ENCODE assay signal across 9 mouse cellular contexts in the genomic region with DNA sequence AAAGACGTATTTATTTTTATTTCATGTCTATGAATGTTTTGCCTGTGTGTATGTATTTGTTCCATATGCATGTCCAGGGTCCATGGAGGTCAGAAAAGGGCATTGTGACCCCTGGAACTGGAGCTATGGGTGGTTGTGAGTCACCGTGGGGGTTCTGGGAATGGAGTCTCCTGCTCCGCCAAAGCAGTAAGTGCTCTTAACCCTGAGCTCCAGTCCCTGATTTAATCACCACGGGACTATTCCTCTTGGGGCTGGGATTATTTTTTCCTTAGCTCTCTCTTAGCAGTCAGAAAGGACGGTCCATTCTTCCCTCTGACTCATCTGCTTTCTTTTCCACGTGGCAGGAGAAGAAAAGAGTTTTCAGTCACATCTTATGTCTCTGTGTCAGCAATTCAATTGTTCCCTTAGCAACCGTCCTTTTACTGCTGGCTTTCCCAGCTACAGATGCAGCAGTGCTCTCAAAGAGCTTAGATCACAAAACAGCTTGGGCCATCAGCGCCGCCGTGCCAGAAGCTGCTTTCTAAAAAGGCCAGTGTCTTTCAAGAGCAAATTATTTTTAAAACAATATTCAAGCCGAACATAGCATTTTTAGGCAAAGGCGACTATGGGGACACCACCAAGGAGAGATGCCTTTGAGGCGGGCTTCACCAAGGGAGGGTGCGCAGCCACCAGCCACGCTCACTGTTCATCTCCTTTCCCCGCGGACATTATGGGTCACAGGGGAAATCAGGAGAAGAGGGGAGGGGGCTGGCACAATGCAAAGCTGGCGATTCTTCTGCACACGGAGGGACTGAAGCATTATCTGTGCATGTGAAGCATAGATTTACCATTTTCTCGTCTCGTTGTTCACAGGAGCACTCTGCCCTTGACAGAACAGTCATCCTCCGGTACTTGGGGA.
DNase-seq lines count a peak whose midpoint lies in the region; ATAC-seq lines count a peak whose summit lies in the region.
"Had no signal": no experiment of that assay in that cellular context is flagged by ENCODE, and none has a peak within 500 bp of the region (broad histone marks: within the 10 kb centered on the region; RNA-seq: fewer than 3 reads in every experiment).

No protein-coding gene starts in this region.

- peaks cover 11% of the 10 kb centered on the region; the same call in 1 of the 2 replicates for H3K9me3 ChIP-seq in heart, embryonic 12.5 days (replicated peaks)

- H3K27me3 ChIP-seq in heart, embryonic 12.5 days (replicated peaks): 0 out of 2 replicates have a peak, but pooled peaks cover 4% of the 10 kb centered on the region
- H3K27me3 ChIP-seq: CH12.LX had no signal

- H3K4me1 ChIP-seq in heart, embryonic 12.5 days (replicated peaks): peaks cover 17% of the 10 kb centered on the region

- intact Hi-C loops in heart, postnatal 25 days (cut with DNase I): no loop called here
- intact Hi-C loops in left cerebral cortex, postnatal 36 days (cut with DNase I): no loop called here

- ATAC-seq in heart, embryonic 12.5 days (ENCODE audit: insufficient number of reproducible peaks, low FRiP score): no peak
- no peak for ATAC-seq in megakaryocyte-erythroid progenitor cell, adult 5-6 weeks (replicated peaks; ENCODE audit: low FRiP score, low TSS enrichment, poor library complexity, severe bottlenecking)
- ATAC-seq in granulocyte monocyte progenitor cell, adult 5-6 weeks (replicated peaks; ENCODE audit: poor library complexity, severe bottlenecking): no peak

- peak overlapping the region; percentile 64 for H3K4me2 ChIP-seq in heart, embryonic 12.5 days

- no peak for DNase-seq in heart, postnatal 25 days (ENCODE audit: low spot score)
- DNase-seq in NIH3T3 (ENCODE audit: low read depth): peak; percentile 29
- peak; percentile 27 to 36 for DNase-seq in frontal cortex, postnatal 14 days (ENCODE audit: low spot score in 2 of 2)
- DNase-seq in left cerebral cortex, postnatal 36 days (ENCODE audit: low spot score in 2 of 2): peak; percentile 47 to 52
- DNase-seq in right cerebral cortex, postnatal 25 days: peak; percentile 48

- H3K36me3 ChIP-seq in heart, embryonic 12.5 days: no peaks in the 10 kb centered on the region

- peak overlapping the region; percentile 30 for H3K27ac ChIP-seq in heart, embryonic 12.5 days (ENCODE audit: poor library complexity, severe bottlenecking)

- peak overlapping the region; percentile 39; the same call in 1 of the 2 replicates for H3K9ac ChIP-seq in heart, embryonic 12.5 days

- WGBS in heart, embryonic 12.5 days: 19% methylated on average over 22 of the region's 22 CpGs

- H3K4me3 ChIP-seq in heart, embryonic 12.5 days: peak overlapping the region; percentile 26
